Mouse (Mus musculus) intestine, embryonic 16.5 days (tissue): ENCODE data around the gene Fam49a. TPM values are rescaled to one million over a fixed set of nuclear protein-coding genes. Genes with fewer than 3 reads are reported as not detected.

ENCODE experiments used
- ATAC-seq: fragments of 200-750 bp; cut with Nextera tagmentation; 2 replicates; pipeline ENCODE4 v1.8.0; 2017; ENCODE audit warnings: moderate TSS enrichment, moderate library complexity
- H3K27ac ChIP-seq: fragments of 300-500 bp; sonication (generic); 2 replicates; pipeline ENCODE4 v1.5.1; 2014; ENCODE audit warnings: mild to moderate bottlenecking, low read length
- H3K27me3 ChIP-seq: fragments of 300-500 bp; sonication (generic); replicated peaks from 2 replicates; pipeline ENCODE4 v1.6.1; 2014; ENCODE audit warnings: low read length, control low read depth, mixed read lengths; ENCODE audit not compliant: control insufficient read depth, insufficient read depth
- H3K36me3 ChIP-seq: fragments of 300-500 bp; sonication (generic); 2 replicates; pipeline ENCODE4 v1.6.1; 2014; ENCODE audit warnings: low read length, control low read depth; ENCODE audit not compliant: control insufficient read depth, insufficient read depth
- H3K4me1 ChIP-seq: fragments of 300-500 bp; sonication (generic); 2 replicates; pipeline ENCODE4 v1.6.1; 2014; ENCODE audit warnings: low read length, control low read depth, mixed read lengths; ENCODE audit not compliant: control insufficient read depth, insufficient read depth
- H3K4me2 ChIP-seq: fragments of 300-500 bp; sonication (generic); 2 replicates; pipeline ENCODE4 v1.6.1; 2014; ENCODE audit warnings: low read depth, low read length, control low read depth
- H3K4me3 ChIP-seq: fragments of 300-500 bp; sonication (generic); 2 replicates; pipeline ENCODE4 v1.5.1; 2014; ENCODE audit warnings: mild to moderate bottlenecking, low read length
- H3K9ac ChIP-seq: fragments of 300-500 bp; sonication (generic); 2 replicates; pipeline ENCODE4 v1.6.1; 2014; ENCODE audit warnings: low read depth, low read length
- H3K9me3 ChIP-seq: fragments of 300-500 bp; sonication (generic); 2 replicates; pipeline ENCODE4 v1.6.1; 2016; ENCODE audit warnings: low read length, control low read depth; ENCODE audit not compliant: control insufficient read depth
- WGBS: fragments of 180-500 bp; shearing (Covaris S2); extraction: QIAGEN DNeasy Blood & Tissue Kit; methylation state at CpG from one replicate; pipeline ENCODE4 v1.1.7; 2014; 5-methylcytosine and 5-hydroxymethylcytosine counted together
- polyA plus RNA-seq: library from polyadenylated mRNA; unstranded; fragments of >200 nt; fragmentation: Nextera tagmentation; extraction: Ambion mirVana; gene quantifications from 2 replicates; pipeline ENCODE4 v1.2.1, GENCODE M21; 2015

The Fam49a gene
- polyA plus RNA-seq, 1 experiment from 2014 or later, result 8.6 TPM

GRCm38 (mm10) chr12:12301149-12301548, 39.2 kb downstream of the Fam49a start:
- H3K27ac ChIP-seq, result no peak overlapping the region
- 93% methylated on average over 2 of the region's 2 CpGs for WGBS
- H3K27me3 ChIP-seq, result no peaks in the 10 kb centered on the region
- H3K36me3 ChIP-seq, result no peaks in the 10 kb centered on the region
- no peak for ATAC-seq
- 0 out of 2 replicates have a peak, but pooled peaks cover 3% of the 10 kb centered on the region for H3K4me1 ChIP-seq
- no peak overlapping the region for H3K9ac ChIP-seq
- H3K4me3 ChIP-seq, result no peak overlapping the region
- no peaks in the 10 kb centered on the region for H3K9me3 ChIP-seq
- H3K4me2 ChIP-seq, result no peak overlapping the region

DNA sequence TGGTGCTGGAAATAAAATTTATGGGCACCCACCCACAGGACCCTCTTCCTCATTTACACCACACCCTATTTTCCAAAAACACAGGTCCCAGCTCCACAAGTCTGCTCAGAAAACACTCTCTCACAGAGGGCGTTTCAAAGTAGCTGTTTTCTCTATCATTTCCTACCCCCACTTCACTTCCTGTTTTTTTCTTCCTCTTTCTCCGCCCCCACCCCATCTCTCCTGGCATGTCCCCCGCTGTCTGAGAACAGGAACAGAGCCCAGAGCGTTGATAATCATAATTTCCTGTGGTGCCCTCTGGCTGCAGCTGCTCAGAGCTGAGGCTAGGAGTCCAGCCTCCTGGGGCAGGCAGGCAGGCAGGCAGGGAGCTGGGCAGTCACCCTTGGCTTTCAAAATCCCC, 39.9 kb downstream of the Fam49a start:
- no peak overlapping the region for H3K4me3 ChIP-seq
- H3K9ac ChIP-seq, result no peak overlapping the region
- H3K4me1 ChIP-seq, result 0 out of 2 replicates have a peak, but pooled peaks cover 3% of the 10 kb centered on the region
- no peak overlapping the region for H3K4me2 ChIP-seq
- 40% methylated on average over 4 of the region's 4 CpGs for WGBS
- H3K27ac ChIP-seq, result no peak overlapping the region
- H3K9me3 ChIP-seq, result no peaks in the 10 kb centered on the region
- H3K36me3 ChIP-seq, result no peaks in the 10 kb centered on the region
- no peak; the same call in 1 of the 2 replicates for ATAC-seq
- no peaks in the 10 kb centered on the region for H3K27me3 ChIP-seq

DNA sequence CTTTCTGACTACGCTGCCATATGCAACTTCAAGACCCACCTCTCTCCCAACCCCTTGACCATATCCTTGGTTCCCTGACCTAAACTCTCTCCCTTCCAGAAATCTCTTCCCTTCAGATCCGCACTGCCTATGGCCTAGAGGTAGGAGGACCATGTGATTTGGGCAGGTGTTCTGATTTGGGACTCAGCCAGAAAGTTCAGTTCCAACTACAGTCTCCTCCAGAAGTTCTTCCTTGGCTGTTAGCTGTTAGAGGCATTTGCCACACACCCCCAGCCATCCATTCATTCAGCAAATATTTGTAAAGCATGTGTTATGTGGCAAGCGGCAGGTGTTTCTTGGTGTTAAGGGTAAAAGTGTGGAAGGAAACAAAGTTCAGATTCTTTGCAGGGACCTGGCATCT, 44.3 kb downstream of the Fam49a start:
- Histone ChIP-seq H3K9me3 (no peaks in the 10 kb centered on the region), H3K27ac (no peak overlapping the region), H3K36me3 (no peaks in the 10 kb centered on the region), H3K9ac (no peak overlapping the region), H3K4me2 (no peak overlapping the region), H3K27me3 (no peaks in the 10 kb centered on the region), H3K4me1 (0 out of 2 replicates have a peak, but pooled peaks cover 3% of the 10 kb centered on the region), H3K4me3 (no peak overlapping the region)
- 0 out of 2 replicates have a peak, but pooled peaks have one; percentile 36 for ATAC-seq
- 85% methylated on average over 3 of the region's 3 CpGs for WGBS

DNA sequence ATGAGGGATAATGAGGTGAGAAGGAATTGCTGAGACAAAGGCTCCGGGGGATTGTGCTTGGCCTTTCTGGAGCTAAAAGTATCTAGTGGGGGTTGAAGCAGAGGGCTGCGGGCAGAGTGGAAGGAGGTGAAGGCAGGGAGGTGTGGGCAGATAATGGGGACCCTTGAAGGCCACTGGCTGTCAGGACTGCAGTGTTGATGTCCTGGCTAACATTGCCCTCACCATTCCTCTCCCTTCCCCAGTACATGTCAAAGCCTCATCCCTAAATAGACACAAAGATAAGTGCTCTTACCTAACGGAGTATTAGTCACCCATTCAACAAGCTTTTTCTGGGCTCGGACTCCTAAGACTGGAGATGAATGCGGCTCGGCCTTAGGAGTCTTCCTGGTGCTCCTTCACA, 44.9 kb downstream of the Fam49a start:
- no peak overlapping the region for H3K4me2 ChIP-seq
- H3K27me3 ChIP-seq, result no peaks in the 10 kb centered on the region
- no peak overlapping the region for H3K9ac ChIP-seq
- no peak for ATAC-seq
- H3K4me1 ChIP-seq, result no peaks in the 10 kb centered on the region
- H3K4me3 ChIP-seq, result no peak overlapping the region
- H3K9me3 ChIP-seq, result no peaks in the 10 kb centered on the region
- WGBS, result 86% methylated on average over 6 of the region's 6 CpGs
- no peak overlapping the region for H3K27ac ChIP-seq
- no peaks in the 10 kb centered on the region for H3K36me3 ChIP-seq

GRCm38 (mm10) chr12:12307245-12307644, 45.3 kb downstream of the Fam49a start:
- Histone ChIP-seq H3K4me1 (no peaks in the 10 kb centered on the region), H3K27me3 (no peaks in the 10 kb centered on the region), H3K27ac (no peak overlapping the region), H3K4me2 (no peak overlapping the region), H3K36me3 (no peaks in the 10 kb centered on the region), H3K4me3 (no peak overlapping the region), H3K9me3 (no peaks in the 10 kb centered on the region), H3K9ac (no peak overlapping the region)
- no peak for ATAC-seq
- 91% methylated on average over 8 of the region's 8 CpGs for WGBS

DNA sequence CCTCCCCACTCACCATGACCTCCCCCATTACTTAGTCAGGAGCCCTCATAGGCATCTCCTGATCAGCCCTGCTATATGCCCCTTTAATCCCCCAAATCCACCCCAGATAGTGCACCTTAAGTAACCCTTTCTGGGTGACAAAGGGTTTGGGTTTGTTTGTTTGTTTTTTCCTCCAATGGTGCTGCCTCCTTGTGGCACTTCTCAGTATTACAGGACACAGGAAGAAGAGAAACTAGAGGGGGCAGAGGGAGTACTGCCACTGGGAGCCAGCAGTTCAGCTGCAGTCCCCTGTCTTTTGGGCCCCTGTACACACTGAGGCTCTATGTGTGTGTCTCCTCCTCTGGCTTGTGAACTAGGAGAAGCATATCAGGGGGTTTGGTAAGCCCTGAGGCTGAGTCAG, 51.5 kb downstream of the Fam49a start:
- Histone ChIP-seq H3K36me3 (no peaks in the 10 kb centered on the region), H3K4me3 (no peak overlapping the region), H3K27me3 (no peaks in the 10 kb centered on the region), H3K4me1 (peaks cover 6% of the 10 kb centered on the region; the same call in 1 of the 2 replicates), H3K9ac (no peak overlapping the region), H3K27ac (no peak overlapping the region), H3K9me3 (no peaks in the 10 kb centered on the region), H3K4me2 (no peak overlapping the region)
- ATAC-seq, result no peak

DNA sequence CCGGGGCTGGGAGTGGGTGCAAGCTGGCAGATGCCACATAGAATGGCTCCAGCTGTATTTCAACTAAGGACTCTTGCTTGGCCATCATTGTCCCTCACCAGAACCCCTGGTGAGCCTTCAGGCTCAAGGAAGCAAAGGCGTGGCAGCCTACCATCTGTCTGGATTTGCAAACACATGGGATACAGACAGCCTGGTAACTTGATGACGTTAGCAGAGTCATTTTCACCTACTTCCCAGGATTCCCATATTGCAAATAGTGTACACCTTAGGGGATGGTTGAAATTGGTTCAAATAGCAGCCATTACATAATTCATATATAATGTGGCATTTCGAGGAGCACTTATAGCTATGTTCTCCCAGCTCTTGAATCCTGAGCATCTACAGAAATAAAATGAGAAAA, 52.0 kb downstream of the Fam49a start:
- Histone ChIP-seq H3K4me2 (no peak overlapping the region), H3K27ac (no peak overlapping the region), H3K9ac (no peak overlapping the region), H3K4me1 (peaks cover 6% of the 10 kb centered on the region; the same call in 1 of the 2 replicates), H3K4me3 (no peak overlapping the region), H3K27me3 (no peaks in the 10 kb centered on the region), H3K36me3 (no peaks in the 10 kb centered on the region), H3K9me3 (no peaks in the 10 kb centered on the region)
- WGBS, result 77% methylated on average over 4 of the region's 4 CpGs
- ATAC-seq, result no peak

- 70% methylated on average over 8 of the region's 8 CpGs for WGBS
Observed at GRCm38 (mm10) chr12:12314326-12314725, 52.4 kb downstream of the Fam49a start.

GRCm38 (mm10) chr12:12315011-12315410, 53.1 kb downstream of the Fam49a start:
- ATAC-seq, result peak; percentile 27
- Histone ChIP-seq H3K9me3 (no peaks in the 10 kb centered on the region), H3K9ac (no peak overlapping the region), H3K36me3 (no peaks in the 10 kb centered on the region), H3K4me1 (peaks cover 6% of the 10 kb centered on the region; the same call in 1 of the 2 replicates), H3K27me3 (no peaks in the 10 kb centered on the region), H3K4me3 (no peak overlapping the region), H3K27ac (no peak overlapping the region), H3K4me2 (no peak overlapping the region)
- WGBS, result 49% methylated on average over 5 of the region's 5 CpGs

More at GRCm38 (mm10) chr12:12314326-12314725, 52.4 kb downstream of the Fam49a start:
- no peak overlapping the region for H3K4me3 ChIP-seq
- no peak overlapping the region for H3K27ac ChIP-seq
- H3K4me1 ChIP-seq, result peaks cover 6% of the 10 kb centered on the region; the same call in 1 of the 2 replicates
- no peaks in the 10 kb centered on the region for H3K27me3 ChIP-seq
- H3K4me2 ChIP-seq, result no peak overlapping the region
- no peaks in the 10 kb centered on the region for H3K36me3 ChIP-seq
- no peak for ATAC-seq
- H3K9ac ChIP-seq, result no peak overlapping the region
- H3K9me3 ChIP-seq, result no peaks in the 10 kb centered on the region

DNA sequence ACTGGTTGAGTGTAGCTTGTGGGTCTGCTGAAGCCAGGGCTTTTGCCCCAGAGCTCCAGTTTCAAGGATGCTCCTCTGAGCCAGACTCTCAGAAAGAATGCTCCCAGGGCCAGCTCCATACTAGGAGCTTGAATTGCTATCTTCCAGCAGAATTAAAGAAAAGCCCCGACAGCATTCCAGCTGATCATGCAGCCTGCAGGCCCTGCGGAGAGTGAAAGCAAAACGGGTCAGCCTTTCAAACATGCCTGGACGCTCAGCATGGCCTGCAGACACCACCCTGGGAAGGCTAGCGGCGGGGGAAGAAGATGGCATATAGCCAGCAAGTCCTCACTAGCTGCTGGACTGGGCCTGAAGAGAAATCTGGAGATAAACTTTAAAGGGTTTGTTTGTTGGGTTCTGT, 55.0 kb downstream of the Fam49a start:
- no peak overlapping the region for H3K4me3 ChIP-seq
- peak overlapping the region; percentile 56 for H3K27ac ChIP-seq
- no peaks in the 10 kb centered on the region for H3K27me3 ChIP-seq
- peaks cover 6% of the 10 kb centered on the region; the same call in 1 of the 2 replicates for H3K4me1 ChIP-seq
- H3K36me3 ChIP-seq, result no peaks in the 10 kb centered on the region
- peak; percentile 72 for ATAC-seq
- peak overlapping the region; percentile 21; the same call in 1 of the 2 replicates for H3K9ac ChIP-seq
- no peak overlapping the region for H3K4me2 ChIP-seq
- H3K9me3 ChIP-seq, result no peaks in the 10 kb centered on the region
- WGBS, result 34% methylated on average over 6 of the region's 6 CpGs
